Mouse (Mus musculus) myocyte (in vitro differentiated cells): ENCODE measurements at regions not wholly inside any gene's neighbourhood (a gene's known extent, or its start where the extent isn't known, plus 50 kb on each side); places are given as distances from the start of the nearest gene placed in this dataset.

Experiments
- H3K27me3 ChIP-seq: one replicate; pipeline ENCODE4 v1.6.1; 2011; ENCODE audit not compliant: control insufficient read depth, insufficient read depth, insufficient read length
- H3K36me3 ChIP-seq: one replicate; pipeline ENCODE4 v1.6.1; 2011; ENCODE audit not compliant: control insufficient read depth, insufficient read depth
- H3K4me2 ChIP-seq: one replicate; pipeline ENCODE4 v1.6.1; 2011; ENCODE audit warnings: low read depth, control low read depth
- H3K4me3 ChIP-seq: one replicate; pipeline ENCODE4 v1.5.1; 2011; ENCODE audit warnings: mild to moderate bottlenecking, control low read depth, moderate library complexity
- H3K79me2 ChIP-seq: one replicate; pipeline ENCODE4 v1.6.1; 2011; ENCODE audit not compliant: control insufficient read depth, insufficient read depth
- H3ac ChIP-seq: one replicate; pipeline ENCODE4 v1.6.1; 2011; ENCODE audit not compliant: control insufficient read depth, insufficient read length
- CEBPB ChIP-seq: IDR thresholded peaks from 2 replicates; pipeline ENCODE4 v1.6.1; 2011; ENCODE audit warnings: mild to moderate bottlenecking, moderate library complexity; ENCODE audit not compliant: poor library complexity, insufficient read depth, severe bottlenecking
- E2F4 ChIP-seq: IDR thresholded peaks from one replicate; pipeline ENCODE4 v1.6.1; 2011; ENCODE audit warnings: mild to moderate bottlenecking, control low read depth, moderate library complexity; ENCODE audit not compliant: insufficient read depth
- MAX ChIP-seq: IDR thresholded peaks from one replicate; pipeline ENCODE4 v1.6.1; 2011; ENCODE audit warnings: low read depth, mild to moderate bottlenecking, control low read depth
- MYOD1 ChIP-seq, 3 experiments: IDR thresholded peaks; one replicate each; pipeline ENCODE4 v1.6.1; 2011; ENCODE audit warnings: control low read depth in 2 of 3, low read depth in 2 of 3, mild to moderate bottlenecking in 2 of 3, moderate library complexity in 1 of 3; ENCODE audit not compliant: insufficient read length in 2 of 3, control insufficient read depth in 1 of 3
- MYOG ChIP-seq, 3 experiments: IDR thresholded peaks; one replicate each; pipeline ENCODE4 v1.6.1; 2011; ENCODE audit warnings: control low read depth in 2 of 3, low read depth in 2 of 3, mild to moderate bottlenecking in 2 of 3; ENCODE audit not compliant: insufficient read length in 2 of 3, control insufficient read depth in 1 of 3, insufficient read depth in 1 of 3
- POLR2A ChIP-seq: IDR thresholded peaks from one replicate; pipeline ENCODE4 v1.6.1; 2011; ENCODE audit warnings: low read depth, mild to moderate bottlenecking, control low read depth, moderate library complexity; ENCODE audit not compliant: insufficient read length
- POLR2AphosphoS2 ChIP-seq: IDR thresholded peaks from one replicate; pipeline ENCODE4 v1.6.1; 2011; ENCODE audit warnings: low read depth, control low read depth; ENCODE audit not compliant: insufficient read length
- REST ChIP-seq: IDR thresholded peaks from one replicate; pipeline ENCODE4 v1.6.1; 2011; ENCODE audit warnings: mild to moderate bottlenecking, control low read depth, moderate library complexity; ENCODE audit not compliant: insufficient read depth, insufficient read length
- SRF ChIP-seq: IDR thresholded peaks from one replicate; pipeline ENCODE4 v1.6.1; 2011; ENCODE audit warnings: low read depth; ENCODE audit not compliant: control insufficient read depth, insufficient read length
- TCF12 ChIP-seq: IDR thresholded peaks from one replicate; pipeline ENCODE4 v1.6.1; 2011; ENCODE audit warnings: mild to moderate bottlenecking, control low read depth; ENCODE audit not compliant: poor library complexity, insufficient read depth, severe bottlenecking
- TCF3 ChIP-seq: IDR thresholded peaks from one replicate; pipeline ENCODE4 v1.6.1; 2011; ENCODE audit warnings: low read depth, control low read depth; ENCODE audit not compliant: insufficient read length
- USF1 ChIP-seq: IDR thresholded peaks from one replicate; pipeline ENCODE4 v1.6.1; 2011; ENCODE audit warnings: low read depth, mild to moderate bottlenecking, control low read depth, moderate library complexity

DNA sequence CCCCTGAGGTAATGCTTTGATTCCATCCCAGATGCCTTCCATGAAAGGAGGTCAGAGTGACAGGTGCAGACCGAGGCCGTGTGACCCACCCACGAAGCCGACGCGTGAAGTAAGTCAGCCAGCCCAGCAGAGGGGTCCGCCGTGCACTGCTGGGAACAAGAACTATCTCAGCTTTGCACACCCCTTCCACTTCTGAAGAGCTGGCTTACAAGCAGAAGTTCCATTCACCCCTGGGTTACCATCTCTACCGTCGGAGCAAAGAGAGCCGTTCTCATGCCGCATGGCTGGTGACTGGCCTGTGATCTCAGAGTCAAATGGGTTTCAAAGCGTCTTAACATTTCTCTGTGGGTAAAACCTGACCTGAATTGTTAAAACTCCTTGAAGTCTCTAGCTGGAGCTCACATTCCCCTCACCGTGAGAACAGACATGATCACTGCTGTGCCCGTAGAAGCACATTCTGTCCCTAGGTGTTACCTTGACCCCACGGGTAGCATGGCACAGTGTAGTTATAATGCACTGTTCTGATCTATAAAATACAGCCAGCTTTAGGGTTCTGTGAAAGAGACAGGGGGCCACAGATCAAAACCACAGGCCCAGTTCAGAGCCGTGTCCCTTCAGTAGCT, 364.1 kb upstream of the 3110018I06Rik start:
- Histone ChIP-seq H3K27me3 (no peaks in the 10 kb centered on the region), H3ac (no peak overlapping the region), H3K79me2 (no peaks in the 10 kb centered on the region), H3K36me3 (no peaks in the 10 kb centered on the region), H3K4me3 (no peak overlapping the region), H3K4me2 (no peak overlapping the region)
- TF ChIP-seq USF1, result no peak
- no peak for TF ChIP-seq TCF12

DNA sequence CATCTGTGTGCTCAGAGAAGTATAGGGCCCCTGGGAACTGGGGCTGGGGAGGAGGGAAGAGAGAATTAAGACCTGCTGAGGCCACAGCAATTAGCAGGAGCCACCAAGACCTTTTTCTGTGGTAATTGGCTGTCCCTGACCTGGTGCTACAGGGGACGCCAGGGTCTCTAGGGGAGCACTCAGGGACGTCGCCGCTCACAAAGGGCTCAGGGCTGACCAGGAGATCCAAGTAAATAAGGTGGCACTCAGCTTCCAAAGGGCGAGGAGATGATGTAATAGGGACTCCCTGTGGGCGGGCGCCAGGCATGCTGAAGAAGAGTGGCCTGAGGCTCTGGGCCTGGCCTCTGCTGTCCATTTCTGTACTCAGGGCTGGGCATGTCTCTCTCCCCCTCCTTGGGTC, 363.2 kb upstream of the 3110018I06Rik start:
- no peak overlapping the region for H3K4me2 ChIP-seq
- no peak overlapping the region for H3ac ChIP-seq
- H3K36me3 ChIP-seq, result no peaks in the 10 kb centered on the region
- no peak overlapping the region for H3K4me3 ChIP-seq
- H3K27me3 ChIP-seq, result no peaks in the 10 kb centered on the region
- H3K79me2 ChIP-seq, result no peaks in the 10 kb centered on the region
- TF ChIP-seq E2F4 (no peak), POLR2A (no peak), POLR2AphosphoS2 (no peak), SRF (no peak)

DNA sequence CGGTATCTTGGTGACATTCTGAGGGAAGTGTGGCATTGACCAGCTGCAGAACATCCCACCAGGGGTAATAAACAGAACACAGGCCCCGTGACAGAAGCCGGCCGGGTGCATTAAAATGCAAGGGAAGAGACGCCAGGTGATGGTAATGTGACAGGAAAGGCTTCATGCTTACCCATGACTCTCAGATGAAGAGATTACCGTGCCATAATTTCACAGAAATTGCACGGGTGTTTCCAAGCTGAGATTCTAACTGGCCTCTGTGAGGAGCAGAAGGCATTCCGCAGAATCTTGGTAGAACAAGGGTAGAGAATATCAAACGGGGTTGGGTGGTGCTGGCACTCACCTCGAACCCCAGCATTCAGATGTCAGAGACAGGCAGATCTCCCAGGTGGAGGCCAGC, 362.4 kb upstream of the 3110018I06Rik start:
- H3K4me3 ChIP-seq, result no peak overlapping the region
- no peak for TF ChIP-seq CEBPB
- no peak for TF ChIP-seq MAX
- no peak for TF ChIP-seq TCF12
- no peak for TF ChIP-seq MYOG (IDR thresholded peaks at IDR 0.05; ENCODE audit: control insufficient read depth in 1 of 3, insufficient read depth in 1 of 3, insufficient read length in 2 of 3, low read depth in 2 of 3)
- TF ChIP-seq TCF3, result no peak
- TF ChIP-seq SRF, result no peak
- TF ChIP-seq POLR2AphosphoS2, result no peak
- TF ChIP-seq USF1, result no peak
- TF ChIP-seq REST, result no peak
- TF ChIP-seq MYOD1 (IDR thresholded peaks at IDR 0.05; ENCODE audit: control insufficient read depth in 1 of 3, insufficient read length in 2 of 3, low read depth in 2 of 3), result no peak

DNA sequence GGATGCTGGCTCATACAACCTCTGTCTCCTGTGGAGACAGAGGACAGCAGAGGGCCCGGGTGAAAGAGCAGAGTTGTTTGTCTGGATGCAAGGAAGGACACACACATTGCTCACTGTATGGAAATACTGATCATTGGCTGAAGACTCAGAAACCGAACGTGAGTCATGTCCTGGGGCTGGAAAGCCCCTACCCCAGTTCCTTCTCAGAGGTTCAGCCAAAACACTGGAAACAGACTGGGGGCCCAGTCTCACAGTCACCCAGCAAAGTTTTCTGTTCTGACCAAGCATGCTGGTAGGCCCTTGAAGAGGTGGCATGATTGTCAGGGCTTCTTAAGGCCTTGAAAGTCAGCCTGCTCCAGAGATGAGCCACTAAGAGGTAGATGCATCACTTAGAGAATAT, 360.8 kb upstream of the 3110018I06Rik start:
- H3K79me2 ChIP-seq, result no peaks in the 10 kb centered on the region
- TF ChIP-seq CEBPB (no peak), TCF12 (no peak), E2F4 (no peak), USF1 (no peak), SRF (no peak), MYOD1 (IDR thresholded peaks at IDR 0.05; ENCODE audit: control insufficient read depth in 1 of 3, insufficient read length in 2 of 3, low read depth in 2 of 3) (no peak), TCF3 (no peak), MAX (no peak)
- H3ac ChIP-seq, result no peak overlapping the region
- H3K36me3 ChIP-seq, result no peaks in the 10 kb centered on the region
- no peaks in the 10 kb centered on the region for H3K27me3 ChIP-seq
- no peak overlapping the region for H3K4me3 ChIP-seq
- H3K4me2 ChIP-seq, result no peak overlapping the region

More for the DNA sequence above, 362.4 kb upstream of the 3110018I06Rik start:
- no peak overlapping the region for H3K4me2 ChIP-seq
- H3ac ChIP-seq, result no peak overlapping the region
- H3K27me3 ChIP-seq, result no peaks in the 10 kb centered on the region
- no peaks in the 10 kb centered on the region for H3K36me3 ChIP-seq
- no peaks in the 10 kb centered on the region for H3K79me2 ChIP-seq

DNA sequence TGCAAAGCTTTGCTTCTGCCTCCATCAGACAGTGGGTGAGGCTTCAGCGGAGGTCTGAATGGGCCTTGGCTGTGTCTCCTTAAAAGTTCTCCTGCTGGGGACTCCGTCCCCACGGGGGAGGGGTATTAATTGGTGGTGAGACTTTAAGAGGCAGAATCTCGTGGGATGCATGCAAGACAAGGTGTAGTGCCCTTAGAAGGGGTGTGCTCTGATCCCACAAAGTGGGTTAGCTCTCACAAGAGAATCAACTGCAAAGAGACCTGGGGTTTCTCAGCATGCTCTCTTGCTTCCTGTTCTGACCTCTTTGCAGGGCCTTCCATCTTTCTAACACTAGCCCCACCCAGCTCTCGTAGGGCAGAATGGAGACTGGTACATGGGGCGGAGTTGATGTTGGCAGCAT, 359.2 kb upstream of the 3110018I06Rik start:
- Histone ChIP-seq H3K4me2 (no peak overlapping the region), H3K79me2 (no peaks in the 10 kb centered on the region), H3ac (no peak overlapping the region), H3K36me3 (no peaks in the 10 kb centered on the region), H3K4me3 (no peak overlapping the region), H3K27me3 (no peaks in the 10 kb centered on the region)
- TF ChIP-seq CEBPB, result no peak
- TF ChIP-seq MAX, result no peak
- no peak for TF ChIP-seq USF1
- TF ChIP-seq TCF12, result no peak
- no peak for TF ChIP-seq MYOD1 (IDR thresholded peaks at IDR 0.05; ENCODE audit: control insufficient read depth in 1 of 3, insufficient read length in 2 of 3, low read depth in 2 of 3)
- no peak for TF ChIP-seq E2F4
- TF ChIP-seq SRF, result no peak
- no peak for TF ChIP-seq POLR2A
- TF ChIP-seq MYOG (IDR thresholded peaks at IDR 0.05; ENCODE audit: control insufficient read depth in 1 of 3, insufficient read depth in 1 of 3, insufficient read length in 2 of 3, low read depth in 2 of 3), result no peak
- TF ChIP-seq POLR2AphosphoS2, result no peak
- no peak for TF ChIP-seq TCF3
- TF ChIP-seq REST, result no peak
